Mouse (Mus musculus): ENCODE data around the gene Sod2.

- TF ChIP-seq CTCF (IDR thresholded peaks at IDR 0.05; ENCODE audit: control insufficient read depth, insufficient read depth, insufficient read length) (no peak), MAX (IDR thresholded peaks at IDR 0.05) (no peak), FOSL1 (IDR thresholded peaks at IDR 0.05; ENCODE audit: insufficient read depth, low read length, poor library complexity, severe bottlenecking) (no peak), MYOG (IDR thresholded peaks at IDR 0.05; ENCODE audit: control insufficient read depth, extremely low read depth, insufficient read length) (no peak), CEBPB (IDR thresholded peaks at IDR 0.05; ENCODE audit: low read depth) (no peak), USF1 (IDR thresholded peaks at IDR 0.05; ENCODE audit: low read depth) (no peak)
Observed at GRCm38 (mm10) chr17:12999069-12999468, 7.6 kb upstream of the Sod2 start.

All from C2C12 (cell line).